Mouse (Mus musculus): ENCODE measurements at regions not wholly inside any gene's neighbourhood (a gene's known extent, or its start where the extent isn't known, plus 50 kb on each side); places are given as distances from the start of the nearest gene placed in this dataset.

DNA sequence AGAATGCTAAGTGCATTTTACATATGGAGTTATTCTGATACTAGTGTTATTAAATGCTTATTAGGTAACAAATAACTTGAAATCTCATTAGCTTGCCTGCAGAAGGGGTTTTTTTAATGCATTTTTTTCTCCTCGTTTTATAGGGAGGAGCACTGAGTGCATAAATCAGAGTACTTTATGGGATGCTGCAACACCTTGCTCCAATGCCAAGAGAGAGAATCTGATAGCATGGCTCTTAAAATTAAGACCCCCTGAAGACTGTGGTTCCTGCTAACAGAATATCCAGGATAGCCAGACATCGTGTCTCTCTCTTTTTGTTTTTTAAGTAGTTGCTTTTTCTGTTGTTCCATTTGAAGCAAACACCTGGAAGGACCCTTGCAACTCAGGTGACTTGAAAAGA lies 100.8 kb upstream of the Rnaseh2b start:
- no peaks in the 10 kb centered on the region for H3K9me3 ChIP-seq (ENCODE audit: low read length)
- ATAC-seq, result no peak
- no peak overlapping the region for H3K27ac ChIP-seq
- no peak overlapping the region for H3K9ac ChIP-seq (replicated peaks; ENCODE audit: low read length)
- no peak overlapping the region for H3K4me2 ChIP-seq (ENCODE audit: low read depth, low read length)
- H3K27me3 ChIP-seq (ENCODE audit: insufficient read depth, low read length), result no peaks in the 10 kb centered on the region
- 84% methylated on average over 2 of the region's 2 CpGs for WGBS
- no peak for TF ChIP-seq CTCF (IDR thresholded peaks at IDR 0.05; ENCODE audit: low read depth)
- no peak for DNase-seq (ENCODE audit: low spot score)
- H3K4me3 ChIP-seq (ENCODE audit: low read length), result no peak overlapping the region
- peaks cover 6% of the 10 kb centered on the region; the same call in 1 of the 2 replicates for H3K4me1 ChIP-seq (ENCODE audit: insufficient read depth, low read length)
- H3K36me3 ChIP-seq (ENCODE audit: insufficient read depth, low read length), result no peaks in the 10 kb centered on the region

DNA sequence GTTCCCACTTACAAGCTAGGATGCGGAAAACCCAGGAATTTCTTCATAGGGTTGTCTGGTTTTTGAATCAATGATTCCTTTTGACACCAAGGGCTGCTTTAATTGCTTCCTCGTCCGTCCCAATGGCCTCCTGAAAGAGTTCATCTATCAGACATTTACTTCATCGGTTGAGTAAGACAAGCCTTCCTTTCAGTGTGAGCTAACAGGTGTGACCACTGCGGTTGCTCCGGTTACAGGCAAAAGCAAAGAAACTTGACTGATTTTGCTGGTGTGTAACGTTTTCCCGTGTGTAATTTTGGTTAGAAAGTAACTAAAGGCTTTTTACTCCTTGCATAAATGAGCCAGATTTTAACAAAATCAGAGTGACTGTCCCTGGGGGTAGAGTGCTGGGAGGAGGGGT lies 99.6 kb upstream of the Rnaseh2b start:
- H3K9me3 ChIP-seq (ENCODE audit: low read length), result no peaks in the 10 kb centered on the region
- no peak overlapping the region for H3K4me2 ChIP-seq (ENCODE audit: low read depth, low read length)
- H3K4me1 ChIP-seq (ENCODE audit: insufficient read depth, low read length), result peaks cover 10% of the 10 kb centered on the region; the same call in 1 of the 2 replicates
- no peak overlapping the region for H3K27ac ChIP-seq
- no peak for DNase-seq (ENCODE audit: low spot score)
- no peaks in the 10 kb centered on the region for H3K27me3 ChIP-seq (ENCODE audit: insufficient read depth, low read length)
- no peak overlapping the region for H3K9ac ChIP-seq (replicated peaks; ENCODE audit: low read length)
- TF ChIP-seq CTCF (IDR thresholded peaks at IDR 0.05; ENCODE audit: low read depth), result no peak
- no peaks in the 10 kb centered on the region for H3K36me3 ChIP-seq (ENCODE audit: insufficient read depth, low read length)
- no peak overlapping the region for H3K4me3 ChIP-seq (ENCODE audit: low read length)
- ATAC-seq, result no peak
- WGBS, result 35% methylated on average over 8 of the region's 8 CpGs

DNA sequence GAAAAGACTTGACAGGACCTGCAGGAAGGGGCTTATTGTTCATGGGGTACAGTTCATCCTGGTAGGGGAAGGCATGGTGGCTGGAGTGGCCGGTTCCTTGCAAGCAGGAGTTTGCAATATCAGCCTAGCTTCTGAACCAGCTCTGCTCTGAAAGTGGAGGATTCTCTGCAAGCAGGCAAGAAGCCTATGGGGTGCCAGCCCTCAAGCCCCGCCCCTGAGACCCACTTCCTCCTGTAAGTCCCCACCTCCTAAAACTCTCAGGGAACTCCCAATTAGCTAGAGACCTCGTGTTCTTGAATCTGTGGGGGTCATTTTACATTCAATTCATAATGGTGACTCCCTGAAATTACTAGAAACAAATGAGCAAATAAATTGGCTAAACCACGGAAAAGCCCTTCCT lies 99.0 kb upstream of the Rnaseh2b start:
- no peak for ATAC-seq
- no peaks in the 10 kb centered on the region for H3K9me3 ChIP-seq (ENCODE audit: low read length)
- 45% methylated on average over 4 of the region's 4 CpGs for WGBS
- H3K4me1 ChIP-seq (ENCODE audit: insufficient read depth, low read length), result peaks cover 10% of the 10 kb centered on the region; the same call in 1 of the 2 replicates
- no peak overlapping the region for H3K9ac ChIP-seq (replicated peaks; ENCODE audit: low read length)
- no peak overlapping the region for H3K27ac ChIP-seq
- TF ChIP-seq CTCF (IDR thresholded peaks at IDR 0.05; ENCODE audit: low read depth), result no peak
- no peak for DNase-seq (ENCODE audit: low spot score)
- no peaks in the 10 kb centered on the region for H3K36me3 ChIP-seq (ENCODE audit: insufficient read depth, low read length)
- H3K4me3 ChIP-seq (ENCODE audit: low read length), result no peak overlapping the region
- H3K4me2 ChIP-seq (ENCODE audit: low read depth, low read length), result no peak overlapping the region
- H3K27me3 ChIP-seq (ENCODE audit: insufficient read depth, low read length), result no peaks in the 10 kb centered on the region

DNA sequence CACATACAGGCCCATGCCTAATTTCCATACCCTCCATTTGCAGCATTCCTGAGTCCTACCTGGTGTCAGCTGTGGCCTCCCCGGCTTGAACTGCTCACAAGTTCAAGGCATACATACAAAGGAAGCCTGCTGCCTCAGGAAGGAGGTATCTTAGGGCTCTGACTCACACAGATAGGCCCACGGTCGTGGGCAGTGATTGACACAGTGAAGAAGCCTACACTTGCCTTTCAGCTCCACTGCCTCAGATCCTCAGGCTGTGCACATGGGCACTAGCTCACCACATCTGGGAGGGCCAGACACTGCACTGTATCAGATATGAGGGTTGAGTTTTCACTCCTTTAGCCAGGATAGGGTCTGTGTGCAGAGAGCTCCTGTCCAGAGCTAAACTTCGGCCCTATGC lies 95.6 kb upstream of the Rnaseh2b start:
- H3K9me3 ChIP-seq (ENCODE audit: low read length), result no peaks in the 10 kb centered on the region
- H3K4me3 ChIP-seq (ENCODE audit: low read length), result no peak overlapping the region
- H3K36me3 ChIP-seq (ENCODE audit: insufficient read depth, low read length), result no peaks in the 10 kb centered on the region
- no peak for DNase-seq (ENCODE audit: low spot score)
- H3K4me2 ChIP-seq (ENCODE audit: low read depth, low read length), result no peak overlapping the region
- no peak overlapping the region for H3K9ac ChIP-seq (replicated peaks; ENCODE audit: low read length)
- TF ChIP-seq CTCF (IDR thresholded peaks at IDR 0.05; ENCODE audit: low read depth), result no peak
- no peaks in the 10 kb centered on the region for H3K27me3 ChIP-seq (ENCODE audit: insufficient read depth, low read length)
- no peak for ATAC-seq
- 56% methylated on average over 4 of the region's 4 CpGs for whole genome bisulfite sequencing
- H3K27ac ChIP-seq, result no peak overlapping the region
- H3K4me1 ChIP-seq (ENCODE audit: insufficient read depth, low read length), result peaks cover 10% of the 10 kb centered on the region; the same call in 1 of the 2 replicates

DNA sequence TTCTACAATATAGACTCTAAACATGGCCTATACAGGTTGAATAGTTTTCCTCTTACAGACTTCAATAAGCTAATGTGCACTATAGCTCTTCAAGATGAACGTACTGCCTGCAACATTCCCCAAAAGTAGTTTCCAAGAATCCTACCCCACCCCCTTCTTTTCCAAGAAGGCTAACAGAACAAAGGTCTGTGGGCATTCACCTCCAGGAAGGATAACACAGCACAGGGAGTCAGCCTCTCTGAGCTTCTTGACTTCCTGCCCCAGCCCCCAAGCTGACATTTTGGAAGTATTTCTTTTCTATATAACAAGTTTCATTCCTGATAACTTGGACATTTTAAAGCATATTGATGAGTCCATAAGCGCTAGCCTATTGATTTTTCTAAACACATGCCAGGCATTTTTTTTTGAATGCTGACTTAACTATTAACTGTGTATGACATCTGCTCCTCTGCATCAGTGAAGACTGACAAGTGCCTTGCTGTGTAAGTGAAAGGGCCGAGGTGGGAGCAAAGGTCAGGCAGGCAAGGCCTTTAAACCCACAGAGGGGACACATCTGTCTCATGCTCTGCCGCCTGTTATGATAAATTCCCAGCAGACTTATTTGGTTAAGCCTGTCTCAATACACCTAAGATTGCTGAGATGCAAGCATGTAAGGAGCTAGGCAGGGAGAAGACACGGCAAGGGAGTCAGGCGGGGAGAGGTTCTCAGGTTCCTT lies 93.8 kb upstream of the Rnaseh2b start:
- H3K4me1 ChIP-seq (ENCODE audit: insufficient read depth, low read length), result 0 out of 2 replicates have a peak, but pooled peaks cover 4% of the 10 kb centered on the region

DNA sequence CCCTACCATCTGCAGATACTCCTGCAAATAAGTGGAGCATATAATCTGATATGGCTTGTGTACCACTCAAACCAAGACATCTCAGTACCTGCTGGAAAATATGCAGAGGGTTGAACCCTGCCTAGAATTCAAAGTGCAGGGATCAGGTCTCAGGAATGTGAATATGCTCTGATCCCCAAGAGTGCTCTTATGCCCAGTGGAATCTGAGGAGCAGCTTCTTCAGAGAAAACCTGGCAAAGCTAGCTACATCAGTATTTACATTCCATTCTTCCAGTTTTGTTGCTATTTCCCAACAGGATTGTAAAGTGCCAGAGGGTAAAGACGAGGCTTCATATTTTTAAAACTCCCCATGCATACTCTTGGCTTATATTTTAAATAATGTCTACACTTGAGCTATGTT lies 77.3 kb upstream of the Rnaseh2b start:
- no peak overlapping the region for H3K27ac ChIP-seq
- no peak overlapping the region for H3K9ac ChIP-seq (replicated peaks; ENCODE audit: low read length)
- TF ChIP-seq CTCF (IDR thresholded peaks at IDR 0.05; ENCODE audit: low read depth), result no peak
- H3K4me2 ChIP-seq (ENCODE audit: low read depth, low read length), result no peak overlapping the region
- no peaks in the 10 kb centered on the region for H3K4me1 ChIP-seq (ENCODE audit: insufficient read depth, low read length)
- H3K27me3 ChIP-seq (ENCODE audit: insufficient read depth, low read length), result no peaks in the 10 kb centered on the region
- no peak for DNase-seq (ENCODE audit: low spot score)
- H3K9me3 ChIP-seq (ENCODE audit: low read length), result no peaks in the 10 kb centered on the region
- H3K4me3 ChIP-seq (ENCODE audit: low read length), result no peak overlapping the region
- 81% methylated on average over 1 of the region's 1 CpGs for WGBS
- ATAC-seq, result no peak
- H3K36me3 ChIP-seq (ENCODE audit: insufficient read depth, low read length), result no peaks in the 10 kb centered on the region

More for the DNA sequence above, 93.8 kb upstream of the Rnaseh2b start:
- Histone ChIP-seq H3K9ac (replicated peaks; ENCODE audit: low read length) (no peak overlapping the region), H3K27ac (no peak overlapping the region), H3K9me3 (ENCODE audit: low read length) (no peaks in the 10 kb centered on the region), H3K36me3 (ENCODE audit: insufficient read depth, low read length) (no peaks in the 10 kb centered on the region), H3K4me3 (ENCODE audit: low read length) (no peak overlapping the region), H3K4me2 (ENCODE audit: low read depth, low read length) (no peak overlapping the region), H3K27me3 (ENCODE audit: insufficient read depth, low read length) (no peaks in the 10 kb centered on the region)
- ATAC-seq (no peak), DNase-seq (ENCODE audit: low spot score) (no peak)
- no peak for TF ChIP-seq CTCF (IDR thresholded peaks at IDR 0.05; ENCODE audit: low read depth)
- 68% methylated on average over 6 of the region's 6 CpGs for WGBS

DNA sequence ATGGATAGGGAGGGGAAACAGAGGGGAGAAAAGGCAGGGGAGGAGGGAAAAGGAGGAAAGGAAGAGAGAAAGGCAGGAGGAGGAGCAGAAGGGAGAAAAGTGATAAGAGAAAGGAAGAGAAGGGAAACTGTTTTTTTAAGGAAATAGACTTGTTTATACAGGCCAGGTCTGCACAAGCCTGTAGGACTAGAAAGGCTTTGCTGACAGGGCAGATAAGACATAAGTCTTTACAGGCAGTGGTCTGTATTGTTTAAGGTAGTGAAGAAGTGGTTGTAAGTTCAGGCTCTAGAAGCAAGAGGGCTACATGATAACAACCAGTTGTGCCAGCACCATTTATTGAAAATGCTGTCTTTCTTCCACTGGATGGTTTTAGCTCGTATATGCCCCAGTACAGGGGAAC lies 75.4 kb upstream of the Rnaseh2b start:
- no peak for DNase-seq (ENCODE audit: low spot score)
- Histone ChIP-seq H3K4me2 (ENCODE audit: low read depth, low read length) (no peak overlapping the region), H3K9me3 (ENCODE audit: low read length) (no peaks in the 10 kb centered on the region), H3K36me3 (ENCODE audit: insufficient read depth, low read length) (no peaks in the 10 kb centered on the region), H3K4me1 (ENCODE audit: insufficient read depth, low read length) (no peaks in the 10 kb centered on the region), H3K9ac (replicated peaks; ENCODE audit: low read length) (no peak overlapping the region), H3K4me3 (ENCODE audit: low read length) (no peak overlapping the region), H3K27me3 (ENCODE audit: insufficient read depth, low read length) (no peaks in the 10 kb centered on the region), H3K27ac (no peak overlapping the region)
- no peak for TF ChIP-seq CTCF (IDR thresholded peaks at IDR 0.05; ENCODE audit: low read depth)
- no peak for ATAC-seq
- 97% methylated on average over 1 of the region's 1 CpGs for WGBS
